Mouse (Mus musculus) lung, embryonic 16.5 days (tissue): ENCODE data around the gene Cplx2. TPM values are rescaled to one million over a fixed set of nuclear protein-coding genes. Genes with fewer than 3 reads are reported as not detected.

ENCODE experiments used
- ATAC-seq: fragments of 200-750 bp; cut with Nextera tagmentation; 2 replicates; pipeline ENCODE4 v1.8.0; 2017; ENCODE audit warnings: low read depth, mild to moderate bottlenecking, moderate library complexity
- H3K27ac ChIP-seq: fragments of 300-500 bp; sonication (generic); 2 replicates; pipeline ENCODE4 v1.5.1; 2014; ENCODE audit warnings: mild to moderate bottlenecking, control low read depth, low read length
- H3K27me3 ChIP-seq: fragments of 300-500 bp; sonication (generic); 2 replicates; pipeline ENCODE4 v1.6.1; 2014; ENCODE audit warnings: low read depth, low read length, mixed read lengths; ENCODE audit not compliant: control insufficient read depth, insufficient read depth
- H3K36me3 ChIP-seq: fragments of 300-500 bp; sonication (generic); 2 replicates; pipeline ENCODE4 v1.6.1; 2014; ENCODE audit warnings: low read length; ENCODE audit not compliant: control insufficient read depth, insufficient read depth
- H3K4me1 ChIP-seq: fragments of 300-500 bp; sonication (generic); replicated peaks from 2 replicates; pipeline ENCODE4 v1.6.1; 2014; ENCODE audit warnings: low read length, mixed read lengths; ENCODE audit not compliant: control insufficient read depth, insufficient read depth
- H3K4me2 ChIP-seq: fragments of 300-500 bp; sonication (generic); 2 replicates; pipeline ENCODE4 v1.6.1; 2014; ENCODE audit warnings: low read depth, low read length, control low read depth
- H3K4me3 ChIP-seq: fragments of 300-500 bp; sonication (generic); 2 replicates; pipeline ENCODE4 v1.5.1; 2014; ENCODE audit warnings: mild to moderate bottlenecking, low read length, control low read depth
- H3K9ac ChIP-seq: fragments of 300-500 bp; sonication (generic); 2 replicates; pipeline ENCODE4 v1.6.1; 2014; ENCODE audit warnings: low read length, control low read depth
- H3K9me3 ChIP-seq: fragments of 300-500 bp; sonication (generic); 2 replicates; pipeline ENCODE4 v1.6.1; 2016; ENCODE audit warnings: low read length; ENCODE audit not compliant: control insufficient read depth
- WGBS: fragments of 180-500 bp; shearing (Covaris S2); extraction: QIAGEN DNeasy Blood & Tissue Kit; methylation state at CpG from one replicate; pipeline ENCODE4 v1.1.7; 2014; 5-methylcytosine and 5-hydroxymethylcytosine counted together
- polyA plus RNA-seq: library from polyadenylated mRNA; unstranded; fragments of >200 nt; fragmentation: Nextera tagmentation; extraction: Ambion mirVana; gene quantifications from 2 replicates; pipeline ENCODE4 v1.2.1, GENCODE M21; 2015

Cplx2 gene
- 5.0 and 5.3 TPM in 2 replicates for polyA plus RNA-seq

- Histone ChIP-seq H3K9me3 (no peaks in the 10 kb centered on the region), H3K27me3 (peaks cover 11% of the 10 kb centered on the region; the same call in 1 of the 2 replicates), H3K9ac (no peak within 1 kb of the TSS), H3K27ac (no peak within 1 kb of the TSS), H3K36me3 (no peaks in the 10 kb centered on the region), H3K4me3 (peak within 1 kb of the TSS; percentile 38), H3K4me2 (peak within 1 kb of the TSS; percentile 59), H3K4me1 (peaks cover 13% of the 10 kb centered on the region; the same call in 1 of the 2 replicates)
- no peak for ATAC-seq
- 2% methylated on average over 6 of the region's 7 CpGs for WGBS
Observed at GRCm38 (mm10) chr13:54371049-54371386, at the start of gene Cplx2. TSS of gene Cplx2 (plus strand) at chr13:54371349.

GRCm38 (mm10) chr13:54322396-54323306, 48.5 kb upstream of the Cplx2 start:
- no peak for ATAC-seq
- H3K36me3 ChIP-seq, result no peaks in the 10 kb centered on the region
- H3K9ac ChIP-seq, result no peak overlapping the region
- no peaks in the 10 kb centered on the region for H3K27me3 ChIP-seq
- no peaks in the 10 kb centered on the region for H3K9me3 ChIP-seq
- no peak overlapping the region for H3K4me3 ChIP-seq
- H3K4me2 ChIP-seq, result no peak overlapping the region
- H3K4me1 ChIP-seq, result 0 out of 2 replicates have a peak, but pooled peaks cover 2% of the 10 kb centered on the region
- 42% methylated on average over 19 of the region's 19 CpGs for WGBS
- no peak overlapping the region for H3K27ac ChIP-seq

GRCm38 (mm10) chr13:54323307-54324165, 47.6 kb upstream of the Cplx2 start:
- Histone ChIP-seq H3K9ac (no peak overlapping the region), H3K27me3 (no peaks in the 10 kb centered on the region), H3K4me1 (no peaks in the 10 kb centered on the region), H3K9me3 (no peaks in the 10 kb centered on the region), H3K36me3 (no peaks in the 10 kb centered on the region), H3K4me2 (no peak overlapping the region), H3K27ac (no peak overlapping the region), H3K4me3 (no peak overlapping the region)
- 73% methylated on average over 13 of the region's 13 CpGs for WGBS
- no peak for ATAC-seq

GRCm38 (mm10) chr13:54324178-54324577, 47.0 kb upstream of the Cplx2 start:
- H3K9me3 ChIP-seq, result no peaks in the 10 kb centered on the region
- H3K27ac ChIP-seq, result no peak overlapping the region
- no peaks in the 10 kb centered on the region for H3K4me1 ChIP-seq
- H3K36me3 ChIP-seq, result no peaks in the 10 kb centered on the region
- no peak overlapping the region for H3K4me3 ChIP-seq
- 75% methylated on average over 2 of the region's 2 CpGs for WGBS
- H3K27me3 ChIP-seq, result no peaks in the 10 kb centered on the region
- no peak overlapping the region for H3K9ac ChIP-seq
- H3K4me2 ChIP-seq, result no peak overlapping the region
- ATAC-seq, result no peak

GRCm38 (mm10) chr13:54325814-54326213, 45.3 kb upstream of the Cplx2 start:
- H3K4me2 ChIP-seq, result no peak overlapping the region
- H3K9ac ChIP-seq, result no peak overlapping the region
- no peaks in the 10 kb centered on the region for H3K9me3 ChIP-seq
- no peaks in the 10 kb centered on the region for H3K4me1 ChIP-seq
- ATAC-seq, result no peak
- WGBS, result 49% methylated on average over 7 of the region's 7 CpGs
- no peaks in the 10 kb centered on the region for H3K36me3 ChIP-seq
- no peak overlapping the region for H3K4me3 ChIP-seq
- no peaks in the 10 kb centered on the region for H3K27me3 ChIP-seq
- H3K27ac ChIP-seq, result no peak overlapping the region

- no peaks in the 10 kb centered on the region for H3K27me3 ChIP-seq
- no peak overlapping the region for H3K27ac ChIP-seq
- peaks cover 7% of the 10 kb centered on the region for H3K4me1 ChIP-seq
- WGBS, result 87% methylated on average over 6 of the region's 6 CpGs
- H3K4me2 ChIP-seq, result no peak overlapping the region
- H3K4me3 ChIP-seq, result no peak overlapping the region
- no peaks in the 10 kb centered on the region for H3K36me3 ChIP-seq
- no peaks in the 10 kb centered on the region for H3K9me3 ChIP-seq
- H3K9ac ChIP-seq, result no peak overlapping the region
- ATAC-seq, result no peak
Observed at GRCm38 (mm10) chr13:54326686-54327447, 44.3 kb upstream of the Cplx2 start.

- Histone ChIP-seq H3K4me1 (peaks cover 15% of the 10 kb centered on the region), H3K36me3 (no peaks in the 10 kb centered on the region), H3K27me3 (no peaks in the 10 kb centered on the region), H3K9me3 (no peaks in the 10 kb centered on the region), H3K27ac (no peak overlapping the region), H3K4me3 (no peak overlapping the region), H3K9ac (no peak overlapping the region), H3K4me2 (no peak overlapping the region)
- no peak for ATAC-seq
- WGBS, result 83% methylated on average over 1 of the region's 1 CpGs
Observed at GRCm38 (mm10) chr13:54328029-54328428, 43.1 kb upstream of the Cplx2 start.

GRCm38 (mm10) chr13:54328954-54329490, 42.1 kb upstream of the Cplx2 start:
- no peaks in the 10 kb centered on the region for H3K27me3 ChIP-seq
- H3K4me2 ChIP-seq, result no peak overlapping the region
- ATAC-seq, result no peak
- no peak overlapping the region for H3K4me3 ChIP-seq
- H3K9ac ChIP-seq, result no peak overlapping the region
- 48% methylated on average over 8 of the region's 8 CpGs for WGBS
- H3K9me3 ChIP-seq, result no peaks in the 10 kb centered on the region
- H3K36me3 ChIP-seq, result no peaks in the 10 kb centered on the region
- H3K4me1 ChIP-seq, result peaks cover 16% of the 10 kb centered on the region
- no peak overlapping the region for H3K27ac ChIP-seq
